Mouse (Mus musculus): ENCODE data around the gene Ccdc187. TPM values are rescaled to one million over a fixed set of nuclear protein-coding genes. Genes with fewer than 3 reads are reported as not detected.
A peak's percentile ranks its signal among the peaks of the same experiment; 100 is the strongest.

The Ccdc187 gene
- polyA plus RNA-seq, 2 experiments, result 0.03 to 0.26 TPM

DNA sequence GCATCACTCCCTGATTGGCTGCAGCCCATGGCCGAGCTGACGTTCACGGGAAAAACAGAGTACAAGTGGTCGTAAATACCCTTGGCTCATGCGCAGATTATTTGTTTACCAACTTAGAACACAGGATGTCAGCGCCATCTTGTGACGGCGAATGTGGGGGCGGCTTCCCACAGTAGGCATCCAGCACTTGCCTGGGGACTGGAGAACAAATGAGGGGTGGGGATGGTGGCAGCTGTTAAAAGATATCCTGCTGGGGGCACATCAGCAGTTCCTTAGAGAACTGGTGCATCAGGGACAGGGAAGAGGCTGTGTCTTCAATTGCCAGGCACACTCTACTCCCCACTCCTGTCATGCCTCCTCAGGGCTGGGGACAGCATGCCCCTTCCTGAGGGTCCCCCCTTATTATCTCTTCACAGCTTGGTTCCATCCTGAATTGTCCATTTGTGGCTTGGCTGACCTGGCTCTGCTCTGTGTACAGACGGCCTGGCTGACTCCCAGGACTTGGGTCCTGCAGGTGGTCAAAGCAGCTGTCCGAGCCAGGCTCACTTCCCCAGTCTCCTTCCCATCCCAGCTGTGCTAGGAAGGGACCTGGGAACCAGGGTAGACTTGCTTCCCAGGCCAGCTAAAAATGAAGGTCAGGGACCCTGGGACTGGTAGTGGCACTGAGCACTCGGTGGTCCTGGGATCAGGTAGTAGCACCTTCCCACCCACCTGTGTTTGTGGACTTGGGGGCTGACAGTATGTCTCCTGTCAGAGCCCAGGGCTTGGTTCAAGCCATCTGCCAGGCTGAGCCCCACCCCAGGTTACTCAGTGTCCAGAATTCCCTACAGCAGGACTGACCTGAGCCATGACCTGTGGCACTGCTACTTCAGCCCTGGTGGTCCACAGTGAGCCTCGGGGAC is 44.2 kb upstream of the Ccdc187 start:
- Histone ChIP-seq H3K9ac (ENCODE audit: low read depth, low read length, severe bottlenecking) (no peak overlapping the region), H3K4me2 (replicated peaks; ENCODE audit: low read depth, low read length, severe bottlenecking) (no peak overlapping the region), H3K4me1 (ENCODE audit: control insufficient read depth, insufficient read depth, low read length) (no peaks in the 10 kb centered on the region), H3K27me3 (ENCODE audit: control insufficient read depth, insufficient read depth, low read length) (no peaks in the 10 kb centered on the region), H3K27ac (replicated peaks; ENCODE audit: low read depth, low read length) (no peak overlapping the region), H3K4me3 (replicated peaks; ENCODE audit: low read length) (no peak overlapping the region), H3K9me3 (ENCODE audit: control insufficient read depth, low read length) (no peaks in the 10 kb centered on the region), H3K36me3 (ENCODE audit: control insufficient read depth, insufficient read depth, low read length) (peaks cover 52% of the 10 kb centered on the region)
- DNase-seq (ENCODE audit: low spot score) (no peak), ATAC-seq (ENCODE audit: low FRiP score, low read depth) (0 out of 2 replicates have a peak, but pooled peaks have one; percentile 44)
- no peak for TF ChIP-seq POLR2A (IDR thresholded peaks at IDR 0.05; ENCODE audit: borderline replicate concordance, extremely low read depth, insufficient read depth, insufficient read length)
- 87% methylated on average over 8 of the region's 13 CpGs for WGBS

DNA sequence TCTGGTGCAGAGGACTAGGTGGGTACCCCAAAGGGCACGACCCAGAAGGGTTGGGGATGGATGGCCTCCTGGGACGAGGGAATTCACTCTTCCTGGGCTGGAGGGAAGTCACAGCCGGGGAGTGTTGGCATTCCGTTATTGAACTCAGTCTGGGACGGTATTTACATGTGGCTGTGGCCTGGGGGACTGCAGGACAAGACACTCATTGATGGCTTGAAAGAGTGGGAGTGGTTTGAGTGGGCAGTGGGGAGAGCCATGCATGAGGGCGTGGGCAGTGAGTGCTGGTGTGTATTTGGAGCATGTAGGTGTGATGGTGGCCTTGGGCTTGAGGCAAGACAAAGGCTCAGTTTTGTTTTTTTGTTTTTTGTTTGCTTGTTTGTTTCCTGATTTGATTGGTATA is 36.3 kb upstream of the Ccdc187 start:
- H3K9me3 ChIP-seq (ENCODE audit: control insufficient read depth, low read length), result no peaks in the 10 kb centered on the region
- no peak for TF ChIP-seq POLR2A (IDR thresholded peaks at IDR 0.05; ENCODE audit: borderline replicate concordance, extremely low read depth, insufficient read depth, insufficient read length)
- no peak overlapping the region for H3K4me3 ChIP-seq (replicated peaks; ENCODE audit: low read length)
- no peak overlapping the region for H3K27ac ChIP-seq (replicated peaks; ENCODE audit: low read depth, low read length)
- peaks cover 50% of the 10 kb centered on the region for H3K36me3 ChIP-seq (ENCODE audit: control insufficient read depth, insufficient read depth, low read length)
- DNase-seq (ENCODE audit: low spot score), result no peak
- no peaks in the 10 kb centered on the region for H3K4me1 ChIP-seq (ENCODE audit: control insufficient read depth, insufficient read depth, low read length)
- no peaks in the 10 kb centered on the region for H3K27me3 ChIP-seq (ENCODE audit: control insufficient read depth, insufficient read depth, low read length)
- 76% methylated on average over 6 of the region's 6 CpGs for WGBS
- H3K9ac ChIP-seq (ENCODE audit: low read depth, low read length, severe bottlenecking), result no peak overlapping the region
- ATAC-seq (ENCODE audit: low FRiP score, low read depth), result no peak
- H3K4me2 ChIP-seq (replicated peaks; ENCODE audit: low read depth, low read length, severe bottlenecking), result no peak overlapping the region

DNA sequence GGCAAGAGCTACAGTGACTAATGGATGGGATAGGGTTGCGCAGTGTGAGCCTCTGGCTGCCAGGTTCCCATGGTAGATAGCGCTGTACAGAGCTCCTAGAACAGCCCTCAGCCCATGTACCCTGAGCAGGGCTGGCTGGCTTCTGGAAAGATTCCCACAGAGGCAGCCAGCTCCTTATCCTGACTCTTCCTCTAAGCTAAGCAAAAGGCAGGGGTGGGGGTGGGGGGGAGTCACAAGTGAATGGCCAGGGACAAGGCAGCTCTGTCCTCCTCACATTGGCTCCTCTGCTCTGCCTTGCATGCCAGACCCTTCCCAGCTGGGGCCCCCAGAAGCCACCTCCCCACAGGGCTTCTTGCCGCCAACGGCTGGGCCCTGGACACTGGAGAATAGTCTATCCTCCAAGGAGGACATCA is 35.7 kb upstream of the Ccdc187 start:
- H3K36me3 ChIP-seq (ENCODE audit: control insufficient read depth, insufficient read depth, low read length), result peaks cover 57% of the 10 kb centered on the region
- 90% methylated on average over 4 of the region's 4 CpGs for WGBS
- ATAC-seq (ENCODE audit: low FRiP score, low read depth), result no peak

DNA sequence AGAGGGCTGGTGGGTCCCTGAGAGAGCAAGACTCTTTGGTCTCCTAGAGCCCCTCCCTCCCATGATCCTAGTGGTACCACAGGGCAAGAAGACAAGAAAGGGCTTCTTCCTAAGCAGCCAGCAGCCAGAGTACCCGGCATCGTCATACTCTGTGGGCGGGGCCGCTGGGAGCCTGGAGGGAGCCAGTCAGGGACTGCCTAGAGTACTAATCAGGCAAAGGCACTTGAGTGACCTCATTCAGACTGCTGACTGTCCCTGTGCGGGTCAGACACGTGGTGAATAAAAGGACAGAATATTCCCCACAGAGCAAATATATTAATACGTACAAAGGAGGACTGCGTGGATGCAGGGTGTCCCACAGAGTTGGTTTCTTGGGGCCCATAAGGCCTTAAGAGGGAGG is 35.0 kb upstream of the Ccdc187 start:
- Histone ChIP-seq H3K9ac (ENCODE audit: low read depth, low read length, severe bottlenecking) (no peak overlapping the region), H3K4me3 (replicated peaks; ENCODE audit: low read length) (no peak overlapping the region), H3K27ac (replicated peaks; ENCODE audit: low read depth, low read length) (no peak overlapping the region), H3K4me1 (ENCODE audit: control insufficient read depth, insufficient read depth, low read length) (no peaks in the 10 kb centered on the region), H3K36me3 (ENCODE audit: control insufficient read depth, insufficient read depth, low read length) (peaks cover 63% of the 10 kb centered on the region), H3K4me2 (replicated peaks; ENCODE audit: low read depth, low read length, severe bottlenecking) (no peak overlapping the region), H3K27me3 (ENCODE audit: control insufficient read depth, insufficient read depth, low read length) (no peaks in the 10 kb centered on the region), H3K9me3 (ENCODE audit: control insufficient read depth, low read length) (no peaks in the 10 kb centered on the region)
- no peak for DNase-seq (ENCODE audit: low spot score)
- ATAC-seq (ENCODE audit: low FRiP score, low read depth), result no peak
- no peak for TF ChIP-seq POLR2A (IDR thresholded peaks at IDR 0.05; ENCODE audit: borderline replicate concordance, extremely low read depth, insufficient read depth, insufficient read length)
- 69% methylated on average over 8 of the region's 8 CpGs for WGBS

More for the DNA sequence above, 35.7 kb upstream of the Ccdc187 start:
- H3K4me1 ChIP-seq (ENCODE audit: control insufficient read depth, insufficient read depth, low read length), result no peaks in the 10 kb centered on the region
- H3K27ac ChIP-seq (replicated peaks; ENCODE audit: low read depth, low read length), result no peak overlapping the region
- H3K9me3 ChIP-seq (ENCODE audit: control insufficient read depth, low read length), result no peaks in the 10 kb centered on the region
- no peak overlapping the region for H3K4me3 ChIP-seq (replicated peaks; ENCODE audit: low read length)
- no peak for TF ChIP-seq POLR2A (IDR thresholded peaks at IDR 0.05; ENCODE audit: borderline replicate concordance, extremely low read depth, insufficient read depth, insufficient read length)
- no peak for DNase-seq (ENCODE audit: low spot score)
- H3K4me2 ChIP-seq (replicated peaks; ENCODE audit: low read depth, low read length, severe bottlenecking), result no peak overlapping the region
- no peak overlapping the region for H3K9ac ChIP-seq (ENCODE audit: low read depth, low read length, severe bottlenecking)
- H3K27me3 ChIP-seq (ENCODE audit: control insufficient read depth, insufficient read depth, low read length), result no peaks in the 10 kb centered on the region

DNA sequence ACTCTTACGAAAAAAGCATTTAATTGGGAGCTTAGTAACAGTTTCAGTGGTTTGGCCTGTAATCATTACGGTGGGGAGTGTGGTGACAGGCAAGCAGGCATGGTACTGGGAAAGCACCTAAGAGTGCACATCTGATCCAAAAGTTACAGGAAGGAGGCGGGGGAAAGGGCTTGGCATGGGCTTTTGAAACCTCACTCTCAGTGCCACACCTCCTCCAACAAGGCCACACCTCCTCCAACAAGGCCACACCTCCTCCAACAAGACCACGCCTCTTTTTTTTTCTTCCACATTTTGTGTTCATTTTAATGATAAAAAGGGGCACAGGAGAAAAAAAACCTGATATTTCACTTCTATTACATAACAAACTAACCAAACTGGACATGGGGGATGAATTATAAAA is 33.5 kb upstream of the Ccdc187 start:
- H3K36me3 ChIP-seq (ENCODE audit: control insufficient read depth, insufficient read depth, low read length), result peaks cover 78% of the 10 kb centered on the region
- 88% methylated on average over 4 of the region's 4 CpGs for WGBS
- no peaks in the 10 kb centered on the region for H3K9me3 ChIP-seq (ENCODE audit: control insufficient read depth, low read length)

More for the DNA sequence above, 33.5 kb upstream of the Ccdc187 start:
- no peak for TF ChIP-seq POLR2A (IDR thresholded peaks at IDR 0.05; ENCODE audit: borderline replicate concordance, extremely low read depth, insufficient read depth, insufficient read length)
- no peaks in the 10 kb centered on the region for H3K27me3 ChIP-seq (ENCODE audit: control insufficient read depth, insufficient read depth, low read length)
- ATAC-seq (ENCODE audit: low FRiP score, low read depth), result no peak
- DNase-seq (ENCODE audit: low spot score), result no peak
- H3K4me3 ChIP-seq (replicated peaks; ENCODE audit: low read length), result no peak overlapping the region
- no peak overlapping the region for H3K27ac ChIP-seq (replicated peaks; ENCODE audit: low read depth, low read length)
- no peak overlapping the region for H3K4me2 ChIP-seq (replicated peaks; ENCODE audit: low read depth, low read length, severe bottlenecking)
- no peak overlapping the region for H3K9ac ChIP-seq (ENCODE audit: low read depth, low read length, severe bottlenecking)
- H3K4me1 ChIP-seq (ENCODE audit: control insufficient read depth, insufficient read depth, low read length), result no peaks in the 10 kb centered on the region
